Mouse (Mus musculus) limb, embryonic 13.5 days (tissue): ENCODE data around the gene Cntnap5a. TPM values are rescaled to one million over a fixed set of nuclear protein-coding genes. Genes with fewer than 3 reads are reported as not detected.
A peak's percentile ranks its signal among the peaks of the same experiment; 100 is the strongest.

Experiments
- ATAC-seq: fragments of 200-750 bp; cut with Nextera tagmentation; 2 replicates; pipeline ENCODE4 v1.8.0; 2017; ENCODE audit warnings: low read depth, moderate number of reproducible peaks, moderate TSS enrichment; ENCODE audit not compliant: low FRiP score
- H3K27ac ChIP-seq: fragments of 300-500 bp; sonication (generic); 2 replicates; pipeline ENCODE4 v1.5.1; 2015; ENCODE audit warnings: inconsistent platforms, mild to moderate bottlenecking, moderate library complexity
- H3K27me3 ChIP-seq: fragments of 300-500 bp; sonication (generic); 2 replicates; pipeline ENCODE4 v1.6.1; 2015; ENCODE audit warnings: mild to moderate bottlenecking, inconsistent platforms
- H3K36me3 ChIP-seq: fragments of 300-500 bp; sonication (generic); 2 replicates; pipeline ENCODE4 v1.6.1; 2015; ENCODE audit warnings: inconsistent platforms, mild to moderate bottlenecking, moderate library complexity
- H3K4me1 ChIP-seq: fragments of 300-500 bp; sonication (generic); 2 replicates; pipeline ENCODE4 v1.6.1; 2015; ENCODE audit warnings: inconsistent platforms
- H3K4me2 ChIP-seq: fragments of 300-500 bp; sonication (generic); replicated peaks from 2 replicates; pipeline ENCODE4 v1.6.1; 2015; ENCODE audit warnings: inconsistent platforms, mild to moderate bottlenecking, moderate library complexity
- H3K4me3 ChIP-seq: fragments of 300-500 bp; sonication (generic); 2 replicates; pipeline ENCODE4 v1.5.1; 2015; ENCODE audit warnings: moderate library complexity, mild to moderate bottlenecking, inconsistent platforms
- H3K9ac ChIP-seq: fragments of 300-500 bp; sonication (generic); 2 replicates; pipeline ENCODE4 v1.6.1; 2015; ENCODE audit warnings: mild to moderate bottlenecking, inconsistent platforms
- H3K9me3 ChIP-seq: fragments of 300-500 bp; sonication (generic); 2 replicates; pipeline ENCODE4 v1.6.1; 2016; ENCODE audit warnings: inconsistent platforms
- WGBS: fragments of 180-500 bp; shearing (Covaris S2); methylation state at CpG from one replicate; pipeline ENCODE4 v1.1.7; 2015; 5-methylcytosine and 5-hydroxymethylcytosine counted together
- microRNA-seq: library from miRNA; unstranded; fragments of <30 nt; microRNA quantifications from one replicate; pipeline ENCODE4, GENCODE M21; 2016
- polyA plus RNA-seq: library from polyadenylated mRNA; unstranded; fragments of >200 nt; fragmentation: Nextera tagmentation; extraction: Ambion mirVana; gene quantifications from 2 replicates; pipeline ENCODE4 v1.2.1, GENCODE M21; 2015

Cntnap5a gene
- polyA plus RNA-seq, 1 experiment from 2014 or later = 0.01 TPM

DNA sequence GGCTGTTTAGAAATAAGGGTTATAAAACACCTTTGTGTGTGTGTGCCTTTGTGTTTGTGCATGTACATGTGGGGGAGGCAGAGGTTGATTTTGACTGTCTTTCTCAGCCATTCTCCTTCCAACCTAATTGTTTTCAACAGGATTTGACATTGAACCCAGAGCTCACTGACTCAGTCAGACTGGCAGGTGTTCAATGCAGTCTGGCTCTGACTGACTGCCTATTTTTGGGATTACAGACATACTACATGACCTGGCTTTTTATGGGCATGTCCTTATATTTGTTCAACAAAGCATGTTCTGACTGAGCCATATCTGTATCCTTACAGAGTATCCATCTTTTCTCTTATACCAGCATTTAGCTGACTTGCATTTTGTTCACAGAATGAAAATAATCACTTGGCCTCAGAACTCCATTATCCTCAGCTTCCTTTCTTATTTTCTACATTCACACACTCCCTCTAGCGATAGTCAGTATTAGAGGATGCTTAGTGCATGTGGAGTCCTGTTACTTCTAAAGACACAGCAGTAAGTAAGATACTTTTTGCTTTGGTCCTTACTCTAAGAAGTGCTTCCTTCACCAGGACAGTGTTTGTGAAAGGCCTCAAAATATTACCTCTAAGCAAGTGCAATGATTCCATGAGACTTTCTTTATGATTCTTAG, 717.6 kb downstream of the Cntnap5a start:
- Histone ChIP-seq H3K4me2 (no peak overlapping the region), H3K9me3 (no peaks in the 10 kb centered on the region), H3K36me3 (no peaks in the 10 kb centered on the region), H3K4me1 (no peaks in the 10 kb centered on the region), H3K27ac (no peak overlapping the region), H3K27me3 (no peaks in the 10 kb centered on the region), H3K9ac (no peak overlapping the region), H3K4me3 (no peak overlapping the region)
- no peak for ATAC-seq
- 66% methylated on average over 1 of the region's 1 CpGs for WGBS

DNA sequence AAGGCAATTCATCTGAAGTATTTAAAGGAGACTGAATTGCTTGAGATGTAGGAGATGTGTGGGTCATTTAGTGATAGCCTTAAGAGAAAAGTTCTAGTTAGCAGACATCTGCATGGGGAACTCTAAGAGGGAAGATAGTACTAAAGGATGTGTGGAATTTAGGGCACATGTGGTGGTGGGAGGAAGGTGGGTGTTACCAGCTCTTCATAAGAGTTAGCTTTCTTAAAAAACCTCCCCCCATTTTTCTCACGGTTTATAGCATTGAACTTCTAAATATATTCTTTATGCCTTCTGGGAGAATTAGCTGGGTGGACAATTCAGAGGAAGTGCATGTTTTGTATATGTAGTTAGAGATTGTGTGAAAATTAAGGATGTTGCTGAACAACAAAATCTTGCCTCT, 725.3 kb downstream of the Cntnap5a start:
- Histone ChIP-seq H3K9me3 (no peaks in the 10 kb centered on the region), H3K4me3 (no peak overlapping the region), H3K9ac (no peak overlapping the region), H3K36me3 (no peaks in the 10 kb centered on the region), H3K27ac (no peak overlapping the region), H3K4me1 (no peaks in the 10 kb centered on the region), H3K4me2 (no peak overlapping the region), H3K27me3 (no peaks in the 10 kb centered on the region)
- ATAC-seq = no peak
- 84% methylated on average over 1 of the region's 1 CpGs for WGBS

DNA sequence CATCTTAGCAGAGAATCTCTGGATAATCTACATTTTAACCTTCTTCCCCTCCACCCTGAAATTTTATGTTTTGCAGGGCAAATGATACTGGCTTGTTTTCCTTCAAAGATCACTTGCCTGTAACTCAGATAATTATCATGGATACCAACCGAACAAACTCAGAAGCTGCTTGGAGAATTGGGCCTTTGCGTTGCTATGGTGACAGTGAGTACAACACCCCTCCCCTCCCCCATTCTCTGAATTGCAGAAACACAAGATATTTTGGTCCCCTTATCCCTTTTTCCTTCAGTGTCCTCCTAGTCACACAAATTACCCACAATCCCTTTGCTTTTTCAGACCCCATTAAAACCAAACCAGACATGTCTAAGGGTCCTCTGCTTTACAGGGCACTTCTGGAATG, 743.8 kb downstream of the Cntnap5a start:
- Histone ChIP-seq H3K9me3 (no peaks in the 10 kb centered on the region), H3K9ac (no peak overlapping the region), H3K36me3 (no peaks in the 10 kb centered on the region), H3K27me3 (no peaks in the 10 kb centered on the region), H3K4me1 (no peaks in the 10 kb centered on the region), H3K27ac (no peak overlapping the region), H3K4me3 (no peak overlapping the region), H3K4me2 (no peak overlapping the region)
- WGBS = 58% methylated on average over 2 of the region's 2 CpGs
- ATAC-seq = no peak

DNA sequence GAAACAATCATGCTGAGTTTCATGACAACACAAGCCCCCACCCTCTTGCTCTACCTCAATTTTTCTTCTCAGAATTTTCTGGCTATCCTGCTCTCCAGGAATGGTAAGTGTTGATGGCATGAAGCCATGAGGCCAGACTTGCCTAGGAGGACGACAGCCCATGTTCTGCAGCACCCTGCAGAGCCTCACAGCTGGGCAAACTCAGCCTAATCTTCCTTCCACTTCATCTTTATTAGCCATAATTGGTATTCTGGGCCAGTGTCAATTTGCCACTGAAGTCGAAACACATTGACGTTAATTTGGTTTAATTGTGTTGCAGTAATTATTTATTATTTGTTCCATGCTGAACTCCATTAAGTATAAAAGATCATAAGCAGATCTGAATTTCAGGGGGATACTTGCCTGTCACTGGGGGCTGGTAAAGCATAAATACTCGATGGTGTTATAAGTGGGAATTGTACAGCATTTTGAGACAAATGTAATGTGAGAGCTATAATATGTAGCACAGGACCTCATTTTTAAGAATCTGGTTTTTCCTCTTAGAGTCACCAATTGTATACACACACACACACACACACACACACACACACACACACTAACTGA, 770.7 kb downstream of the Cntnap5a start:
- 39% methylated on average over 4 of the region's 4 CpGs for WGBS
- no peaks in the 10 kb centered on the region for H3K9me3 ChIP-seq
- no peak overlapping the region for H3K4me2 ChIP-seq
- no peaks in the 10 kb centered on the region for H3K36me3 ChIP-seq
- no peak for ATAC-seq
- H3K4me1 ChIP-seq = no peaks in the 10 kb centered on the region
- H3K4me3 ChIP-seq = no peak overlapping the region
- no peak overlapping the region for H3K27ac ChIP-seq
- H3K9ac ChIP-seq = no peak overlapping the region
- H3K27me3 ChIP-seq = no peaks in the 10 kb centered on the region

DNA sequence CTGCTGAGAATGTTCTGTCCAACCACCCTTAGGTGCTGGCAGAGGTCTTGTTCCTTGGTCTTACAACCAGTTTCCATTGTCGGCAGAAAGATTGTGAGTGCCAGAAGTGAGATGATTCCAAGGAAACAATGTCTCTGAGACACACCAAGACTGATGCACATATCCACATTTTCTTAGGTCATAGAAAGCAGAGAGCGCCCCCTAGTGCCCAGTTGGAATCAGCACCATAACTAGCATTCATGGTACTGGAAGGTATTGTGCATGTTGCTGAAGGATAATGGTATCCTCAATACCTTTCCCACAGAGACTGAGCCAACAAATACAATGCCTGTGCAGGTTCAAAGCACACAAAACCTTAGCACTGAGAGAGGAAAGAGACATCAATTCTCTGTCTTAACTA, 793.1 kb downstream of the Cntnap5a start:
- no peak overlapping the region for H3K4me2 ChIP-seq

DNA sequence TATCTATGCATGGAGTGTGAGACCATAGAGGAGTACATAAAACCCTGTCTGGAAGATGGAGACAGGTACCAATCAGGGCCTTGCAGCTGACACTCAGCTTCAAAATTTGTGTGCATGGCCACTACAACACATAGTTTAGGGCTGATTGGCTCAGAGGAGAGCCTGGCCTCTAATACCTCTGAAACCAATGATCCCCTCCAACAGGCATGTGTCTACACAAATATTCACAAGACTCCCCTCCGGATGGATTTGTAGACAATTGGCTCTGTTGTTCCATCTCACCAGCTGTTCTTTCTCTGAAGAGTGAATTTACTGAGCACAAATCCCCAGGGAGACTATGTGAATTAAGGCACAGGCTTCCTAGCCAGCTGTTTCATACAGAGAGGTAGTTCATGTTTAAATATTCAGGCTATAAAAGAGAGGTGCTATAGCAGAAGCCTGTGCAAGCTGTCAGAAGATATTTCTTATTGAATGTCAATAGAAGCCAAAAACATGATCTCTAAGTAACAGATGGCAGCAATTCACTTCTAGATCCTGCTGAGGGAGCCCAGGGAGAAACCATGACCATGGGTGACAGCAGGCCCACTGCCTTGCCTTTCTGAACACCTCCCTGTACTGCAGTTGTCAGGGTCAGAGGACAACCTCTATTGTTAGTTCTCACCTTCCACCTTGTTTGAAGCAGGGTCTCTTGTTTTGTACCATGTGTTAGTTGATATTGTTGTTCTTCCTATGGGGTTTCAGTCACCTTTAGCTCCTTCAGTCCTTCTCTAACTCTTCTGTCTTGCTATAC, 804.4 kb downstream of the Cntnap5a start:
- peak; percentile 90 for ATAC-seq
- Histone ChIP-seq H3K27me3 (no peaks in the 10 kb centered on the region), H3K4me1 (no peaks in the 10 kb centered on the region), H3K36me3 (no peaks in the 10 kb centered on the region), H3K4me2 (no peak overlapping the region), H3K9ac (no peak overlapping the region), H3K9me3 (no peaks in the 10 kb centered on the region), H3K27ac (no peak overlapping the region), H3K4me3 (no peak overlapping the region)
- WGBS = 55% methylated on average over 1 of the region's 1 CpGs

More for the DNA sequence above, 793.1 kb downstream of the Cntnap5a start:
- WGBS = 35% methylated on average over 2 of the region's 2 CpGs
- H3K4me1 ChIP-seq = no peaks in the 10 kb centered on the region
- H3K9me3 ChIP-seq = no peaks in the 10 kb centered on the region
- no peak overlapping the region for H3K27ac ChIP-seq
- H3K4me3 ChIP-seq = no peak overlapping the region
- H3K9ac ChIP-seq = no peak overlapping the region
- no peak for ATAC-seq
- no peaks in the 10 kb centered on the region for H3K36me3 ChIP-seq
- no peaks in the 10 kb centered on the region for H3K27me3 ChIP-seq

DNA sequence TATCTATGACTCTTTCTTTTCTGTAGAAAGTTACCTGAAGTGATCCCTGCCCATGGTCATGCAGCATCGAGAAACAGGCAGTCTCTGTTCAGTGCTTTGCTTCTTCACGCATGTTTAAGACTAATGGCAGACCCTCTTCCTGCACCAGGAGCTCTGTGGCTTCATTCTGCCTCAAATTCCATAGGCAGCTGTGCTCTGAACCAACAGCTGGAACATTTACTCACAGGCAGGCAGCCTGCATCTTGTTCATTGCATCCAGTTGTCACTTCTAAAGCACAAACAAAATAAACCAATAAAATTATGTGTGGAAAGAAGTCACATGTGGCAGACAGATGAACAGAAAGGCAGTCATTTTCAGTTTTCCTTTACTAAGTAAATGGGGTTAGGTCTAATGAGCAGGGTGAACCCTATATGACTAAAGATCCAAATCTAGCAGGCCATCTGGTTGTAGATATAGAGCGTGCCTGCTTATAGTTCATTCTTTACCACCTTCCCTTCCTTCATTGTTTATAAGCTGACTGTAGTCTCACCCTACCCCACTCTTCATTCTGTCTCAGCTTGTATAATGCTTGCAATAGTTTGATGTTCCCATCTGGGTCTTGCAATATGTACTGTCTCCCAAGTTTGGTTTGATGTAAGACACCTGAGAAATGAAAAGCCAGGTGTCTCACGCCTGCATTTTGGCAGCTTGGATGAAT, 893.6 kb downstream of the Cntnap5a start:
- ATAC-seq = no peak

DNA sequence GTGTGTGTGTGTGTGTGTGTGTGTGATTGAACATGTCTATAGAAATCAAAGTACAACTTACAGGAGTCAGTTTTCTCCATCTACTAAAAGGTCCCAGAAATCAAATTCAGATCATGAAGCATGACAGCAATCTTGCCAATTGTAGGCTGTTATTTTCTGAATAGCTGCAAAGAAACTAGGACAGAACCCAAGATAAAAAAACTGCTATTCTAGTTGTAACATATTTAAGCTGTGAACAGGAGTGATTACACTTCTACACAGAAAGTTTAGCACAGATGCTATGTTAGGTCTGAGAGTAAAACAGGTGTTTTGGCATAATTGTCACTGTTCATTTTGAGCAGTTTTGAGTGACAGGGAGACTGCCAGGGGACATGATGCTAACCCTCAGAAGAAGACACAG, 931.7 kb downstream of the Cntnap5a start:
- Histone ChIP-seq H3K36me3 (no peaks in the 10 kb centered on the region), H3K9ac (no peak overlapping the region), H3K4me3 (no peak overlapping the region), H3K4me1 (no peaks in the 10 kb centered on the region), H3K9me3 (no peaks in the 10 kb centered on the region), H3K27ac (no peak overlapping the region), H3K4me2 (no peak overlapping the region), H3K27me3 (no peaks in the 10 kb centered on the region)
- no peak for ATAC-seq

More for the DNA sequence above, 893.6 kb downstream of the Cntnap5a start:
- Histone ChIP-seq H3K9ac (no peak overlapping the region), H3K4me2 (no peak overlapping the region), H3K27ac (no peak overlapping the region), H3K4me1 (no peaks in the 10 kb centered on the region), H3K27me3 (no peaks in the 10 kb centered on the region), H3K9me3 (no peaks in the 10 kb centered on the region), H3K4me3 (no peak overlapping the region), H3K36me3 (no peaks in the 10 kb centered on the region)
- whole genome bisulfite sequencing = 47% methylated on average over 4 of the region's 4 CpGs

Small RNAs within 50 kb of the gene (microRNA-seq; reads per million reads assigned to microRNA genes)
- not detected for gene Gm23393
